Mouse (Mus musculus) layer of hippocampus, postnatal 36 days (tissue): ENCODE results near the gene Mapkapk3. TPM values are rescaled to one million over a fixed set of nuclear protein-coding genes. Genes with fewer than 3 reads are reported as not detected.

Experiments used
- DNase-seq, 2 experiments: peaks; one replicate each; pipeline ENCODE4 v3.0.0; 2022
- total RNA-seq, 2 experiments: library from RNA; stranded (reverse); gene quantifications; 2 replicates each; pipeline ENCODE4 v1.2.3; 2021

Mapkapk3 gene
- total RNA-seq, 2 experiments from 2014 or later = 1.6 to 2.9 TPM

DNA sequence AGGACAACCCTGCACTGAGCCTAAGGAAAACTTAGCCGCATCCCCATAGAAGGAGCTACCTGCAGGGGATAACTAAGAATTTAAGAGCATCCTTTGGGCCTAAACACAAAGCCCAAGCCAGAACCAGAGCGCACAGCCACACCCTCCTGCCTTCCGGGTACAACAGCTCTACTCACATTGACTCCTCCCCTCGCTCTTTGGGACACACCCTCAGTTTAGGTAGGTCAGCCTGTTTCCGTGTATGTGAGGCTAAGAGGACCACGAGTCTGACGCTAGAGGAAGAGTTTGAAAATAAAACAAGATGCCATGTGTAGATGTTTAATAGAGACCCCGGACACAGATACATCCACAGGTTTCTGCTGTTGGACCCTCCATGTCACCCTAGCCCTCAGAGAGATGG, 966 bp downstream of the Mapkapk3 start:
- no peak for DNase-seq

DNA sequence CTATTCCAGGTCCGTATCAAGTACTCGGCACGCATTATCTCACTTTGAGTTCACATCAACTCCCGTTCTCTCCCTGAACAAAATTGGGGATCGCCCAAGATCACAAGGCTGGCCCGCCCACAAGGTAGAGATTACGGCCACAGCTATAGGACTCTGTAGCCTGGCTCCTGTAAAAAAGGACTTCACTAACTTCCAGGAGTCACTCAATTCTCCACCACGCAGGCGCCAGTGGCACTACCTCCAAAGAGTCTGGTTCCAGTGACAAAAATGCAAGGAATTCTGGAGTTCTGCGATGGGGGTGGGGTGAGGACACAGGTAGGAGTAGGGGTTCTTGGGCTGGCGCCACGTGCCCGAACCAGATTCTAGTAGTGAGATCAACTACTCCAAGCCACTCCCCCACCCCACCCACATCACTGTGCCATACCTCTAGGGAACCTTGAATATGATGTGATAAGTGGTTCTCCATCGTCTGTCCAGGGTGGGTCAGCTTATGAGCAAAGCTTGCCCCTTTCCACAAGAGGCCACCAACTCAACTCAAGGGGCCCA, 1.5 kb downstream of the Mapkapk3 start:
- DNase-seq = no peak

DNA sequence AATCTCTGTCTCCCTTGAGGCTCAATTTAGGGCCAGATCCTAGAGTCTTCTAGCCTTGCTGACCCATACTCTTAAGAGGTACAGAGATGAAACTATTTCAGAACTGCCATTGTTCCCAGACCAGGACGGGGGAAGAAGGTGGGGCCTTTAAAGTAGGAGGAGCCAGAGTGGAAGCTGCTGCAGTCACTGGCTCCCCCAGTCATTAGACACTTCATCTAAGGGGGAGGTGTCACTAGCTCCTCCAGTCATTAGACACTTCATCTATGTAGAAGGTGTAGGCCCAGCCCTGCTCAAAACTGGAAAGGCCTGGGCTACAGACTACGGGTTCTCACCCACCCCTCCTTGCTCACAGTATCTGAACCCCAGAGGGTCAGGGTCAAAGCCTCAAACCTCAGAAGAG, 2.4 kb downstream of the Mapkapk3 start:
- DNase-seq = no peak

DNA sequence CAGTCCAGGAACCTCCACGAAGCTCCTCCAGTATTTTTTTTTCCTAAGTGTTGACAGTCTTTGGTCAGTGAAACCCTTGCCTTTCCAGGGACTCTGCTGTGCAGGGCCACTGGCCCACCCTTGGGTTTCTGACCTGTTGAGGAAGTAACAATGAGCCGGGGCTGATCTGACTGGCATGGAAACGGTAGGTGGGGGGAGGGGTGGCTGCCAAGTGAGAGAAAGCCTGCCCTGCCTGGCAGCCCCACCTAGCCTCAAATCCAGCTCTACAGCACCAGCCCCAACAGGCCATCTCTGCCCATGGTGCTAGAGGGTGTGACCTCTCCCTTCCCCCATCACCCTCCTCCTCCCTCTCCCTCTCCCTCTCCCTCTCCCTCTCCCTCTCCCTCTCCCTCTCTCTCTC, 4.7 kb downstream of the Mapkapk3 start:
- no peak for DNase-seq

DNA sequence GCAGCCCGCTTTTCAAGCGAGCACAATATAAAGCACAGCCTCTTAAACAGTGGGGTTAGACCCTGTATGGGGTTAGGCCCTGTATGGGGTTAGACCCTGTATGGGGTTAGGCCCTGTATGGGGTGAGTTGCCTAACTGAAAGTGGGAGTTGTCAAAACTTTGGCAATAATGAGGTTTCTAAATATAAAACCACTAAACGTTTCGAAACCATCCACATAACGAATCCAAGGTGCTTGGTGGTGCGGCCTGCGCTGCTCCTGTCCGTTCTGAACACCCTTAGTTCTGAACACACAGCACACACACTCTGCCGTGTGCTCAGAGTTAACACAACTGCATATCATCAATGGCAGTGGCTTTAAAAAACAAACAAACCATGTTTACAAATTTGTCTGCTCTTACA, 6.7 kb downstream of the Mapkapk3 start:
- DNase-seq = no peak

DNA sequence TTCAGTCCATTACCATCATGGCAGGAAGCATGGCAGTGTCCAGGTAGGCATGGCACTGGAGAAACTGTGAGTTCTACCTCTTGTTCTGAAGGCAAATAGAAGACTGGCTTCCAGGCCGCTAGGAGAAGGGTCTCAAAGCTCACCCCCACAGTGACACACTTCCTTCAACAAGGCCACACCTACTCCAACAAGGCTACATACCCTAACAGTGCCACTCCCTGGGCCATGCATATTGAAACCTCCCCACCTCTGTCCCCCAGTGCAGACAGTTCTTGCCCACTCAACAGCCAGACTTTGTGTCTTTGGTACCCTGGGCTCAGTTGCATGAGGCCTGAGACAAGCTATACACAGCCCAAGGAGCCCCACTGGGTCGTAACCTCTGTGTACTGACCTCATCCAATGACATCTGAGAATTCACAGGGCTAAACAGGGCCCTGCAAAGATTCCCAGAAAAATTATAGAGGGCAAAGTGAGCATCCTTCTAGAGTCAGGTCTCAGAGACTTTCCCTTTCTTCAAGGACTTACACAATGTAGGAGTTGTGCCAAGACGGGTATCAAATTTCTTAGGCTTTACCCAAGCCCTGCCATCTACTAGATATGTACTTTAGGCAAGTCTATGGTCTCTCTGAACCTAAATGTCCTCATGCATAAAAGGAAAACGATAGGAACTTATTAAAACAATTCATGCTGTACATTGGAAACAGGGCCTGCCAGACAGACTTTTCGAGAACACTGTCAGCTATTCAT, 8.3 kb downstream of the Mapkapk3 start:
- no peak for DNase-seq

DNA sequence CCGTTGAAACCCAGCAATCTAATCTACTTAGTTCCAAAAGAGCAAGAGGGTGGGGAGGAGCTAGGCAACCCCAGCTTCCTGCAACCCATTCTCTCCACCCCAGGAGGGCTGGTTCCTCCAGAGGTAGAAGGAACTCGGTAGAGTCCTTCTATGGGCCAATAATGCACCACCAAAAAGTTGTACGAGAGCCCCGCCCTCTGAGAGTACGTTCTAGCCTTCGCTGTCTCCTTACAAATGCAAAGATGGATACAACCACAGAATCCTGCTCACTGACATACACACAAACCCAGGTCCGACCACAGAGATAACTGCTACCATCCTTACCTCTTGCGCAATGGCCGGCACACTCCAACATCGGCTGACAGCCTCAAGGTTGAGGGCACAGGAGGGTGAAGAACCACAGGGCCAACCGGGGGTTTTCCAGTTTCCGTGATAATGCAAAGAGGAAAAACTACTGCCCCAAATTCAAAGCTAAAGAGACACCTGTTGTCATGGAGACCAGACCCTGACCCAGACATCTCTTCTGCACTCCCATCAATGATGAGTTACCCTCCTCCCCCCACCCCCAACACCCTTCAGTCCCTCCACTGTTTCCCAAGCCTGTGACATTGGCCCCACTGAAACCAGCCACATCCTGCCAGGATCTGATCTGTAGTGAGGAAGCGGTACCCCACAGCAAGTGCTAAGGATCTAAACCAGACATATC, 9.2 kb downstream of the Mapkapk3 start:
- DNase-seq = no peak

DNA sequence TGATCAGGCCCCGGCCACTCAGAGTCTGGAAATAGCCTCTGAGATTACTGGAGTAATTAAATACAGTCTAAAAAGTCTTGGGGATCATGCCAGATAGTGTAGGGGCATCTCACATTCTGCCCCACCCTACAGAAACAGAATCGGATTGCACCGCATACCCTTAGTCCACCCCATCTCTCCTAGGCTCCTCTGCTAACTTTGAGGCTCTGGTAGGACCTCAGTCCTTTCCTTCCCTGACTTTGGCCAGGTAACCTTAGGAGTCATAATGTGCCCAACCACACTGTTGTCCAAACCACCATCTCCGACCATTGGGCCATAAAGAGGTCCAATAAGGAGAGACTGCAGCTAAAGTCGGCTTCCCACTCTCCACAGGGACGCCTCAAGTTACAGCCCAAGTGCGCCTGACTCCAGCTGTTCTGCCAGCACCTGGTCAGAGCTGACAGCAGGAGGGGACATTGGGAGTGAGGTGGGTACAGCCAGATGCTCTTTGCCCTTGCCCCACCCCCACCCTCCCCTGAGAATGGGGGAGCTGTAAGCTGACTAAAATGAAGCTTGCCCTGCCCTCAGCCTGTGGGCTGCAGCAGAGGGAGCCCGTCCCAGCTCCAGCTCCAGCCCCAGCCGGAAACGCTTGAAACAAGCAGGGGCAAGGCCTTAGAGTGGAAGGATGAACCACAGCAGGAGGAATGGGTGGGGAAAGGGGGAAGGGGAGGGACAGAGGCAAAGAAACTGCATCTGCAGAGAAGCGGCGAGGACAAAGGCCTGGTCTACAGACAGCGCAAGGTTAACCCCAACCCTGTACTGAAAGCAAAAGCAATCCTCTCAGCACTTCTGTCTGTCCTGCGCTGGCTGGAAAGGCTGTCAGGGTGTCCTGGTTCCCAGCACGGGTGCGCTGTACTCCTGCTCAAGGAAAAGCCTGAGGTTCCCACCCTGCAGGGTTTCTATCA, 10.0 kb downstream of the Mapkapk3 start:
- DNase-seq = no peak

DNA sequence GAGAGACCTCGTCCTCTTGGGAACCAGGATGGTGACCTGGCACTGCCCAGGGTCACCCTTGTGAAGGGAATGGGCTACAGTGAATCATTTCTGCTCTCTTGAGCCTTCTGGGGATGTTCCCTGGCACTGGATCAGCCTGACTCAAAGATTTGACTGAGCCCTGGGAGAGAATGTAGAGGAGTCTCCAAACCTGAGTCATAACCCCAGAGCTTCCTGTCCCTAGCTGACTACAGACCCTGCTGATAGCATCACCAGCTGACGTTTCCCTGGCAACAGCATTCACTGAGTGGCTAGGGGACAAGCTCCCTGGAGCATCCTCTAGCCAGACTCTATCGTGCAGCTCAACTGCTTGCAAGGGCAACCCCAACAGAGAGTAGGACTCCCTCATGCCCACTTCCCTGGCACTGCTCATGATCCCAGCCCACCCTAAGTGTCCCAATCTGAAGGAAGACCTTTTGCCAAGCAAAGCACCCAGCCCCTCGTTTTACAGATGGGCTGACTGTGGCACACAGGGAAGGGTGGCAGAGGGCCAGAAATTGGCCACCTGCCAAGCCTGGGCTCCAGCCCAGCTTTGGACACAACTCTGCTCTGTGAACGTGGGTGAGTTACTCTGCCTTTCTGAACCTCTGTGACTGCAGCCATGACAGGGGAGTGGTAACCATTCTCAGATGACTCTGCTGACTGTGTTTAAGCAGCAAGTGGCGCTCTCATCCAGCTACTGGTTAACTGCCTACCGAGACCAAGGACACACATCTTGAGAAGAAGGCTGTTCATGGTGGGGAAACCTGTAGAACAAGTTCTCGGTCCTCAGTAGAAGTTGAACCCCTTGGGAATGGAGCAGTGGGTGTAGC, 10.9 kb downstream of the Mapkapk3 start:
- DNase-seq = peak in 1 of 2 experiments; percentile 48

DNA sequence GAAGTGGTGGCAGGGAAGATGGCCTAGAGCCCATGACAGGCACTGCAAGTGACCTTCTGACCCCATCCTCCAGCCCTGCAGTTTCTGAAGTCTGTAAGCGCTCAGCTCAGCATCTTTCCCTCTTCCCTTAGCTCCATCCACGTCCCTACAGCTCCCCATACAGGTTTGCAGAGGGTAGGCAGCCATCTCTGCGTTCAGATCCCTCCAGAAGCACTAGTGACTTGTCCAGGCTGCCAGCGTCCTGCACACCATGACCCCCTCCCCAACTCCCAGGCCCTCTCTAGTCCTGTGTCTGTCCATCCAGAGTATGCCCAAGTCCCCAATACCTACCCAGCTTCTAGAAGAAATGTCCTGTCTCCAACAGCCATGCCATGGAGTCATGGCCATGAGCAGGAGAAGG, 11.6 kb downstream of the Mapkapk3 start:
- peak in 1 of 2 experiments; percentile 31 for DNase-seq

DNA sequence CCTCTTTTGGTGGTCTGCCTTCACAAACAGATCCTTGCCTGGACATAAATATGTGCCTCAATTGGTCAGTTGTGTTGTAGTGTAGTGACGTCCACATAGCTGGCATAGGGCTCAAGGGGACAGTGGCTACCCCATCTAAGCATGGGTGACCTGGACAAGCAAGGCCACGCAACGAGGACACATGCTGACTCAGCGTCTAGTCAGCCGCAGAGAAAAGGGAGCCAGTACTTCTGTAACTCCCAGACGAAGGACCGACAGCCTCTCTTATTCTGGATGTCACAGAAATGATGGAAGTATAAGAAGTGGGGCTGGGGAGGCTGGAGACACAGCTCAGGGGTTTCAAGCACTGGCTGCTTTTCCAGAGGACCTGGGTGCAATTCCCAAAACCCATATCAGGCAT, 12.1 kb downstream of the Mapkapk3 start:
- no peak for DNase-seq

DNA sequence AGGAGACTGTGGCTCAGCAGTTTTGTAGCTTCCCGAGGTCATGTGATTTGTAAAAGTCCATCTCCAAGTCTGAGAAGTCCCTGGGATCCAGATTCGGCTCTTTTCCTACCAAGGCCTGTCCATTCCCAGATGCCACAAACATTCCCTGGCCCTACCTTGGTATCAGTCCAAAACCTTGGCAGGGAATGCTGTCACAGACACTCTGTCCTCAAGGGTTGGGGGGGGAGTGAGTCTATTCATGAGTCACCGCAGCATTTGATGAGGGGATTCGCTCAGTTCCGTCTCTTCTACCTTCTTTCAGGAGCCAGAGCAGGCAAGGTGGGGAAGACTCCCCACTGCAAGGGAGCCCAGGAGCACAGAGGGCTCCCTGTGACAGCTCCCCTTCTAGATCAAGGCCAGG, 14.0 kb downstream of the Mapkapk3 start:
- DNase-seq = no peak

DNA sequence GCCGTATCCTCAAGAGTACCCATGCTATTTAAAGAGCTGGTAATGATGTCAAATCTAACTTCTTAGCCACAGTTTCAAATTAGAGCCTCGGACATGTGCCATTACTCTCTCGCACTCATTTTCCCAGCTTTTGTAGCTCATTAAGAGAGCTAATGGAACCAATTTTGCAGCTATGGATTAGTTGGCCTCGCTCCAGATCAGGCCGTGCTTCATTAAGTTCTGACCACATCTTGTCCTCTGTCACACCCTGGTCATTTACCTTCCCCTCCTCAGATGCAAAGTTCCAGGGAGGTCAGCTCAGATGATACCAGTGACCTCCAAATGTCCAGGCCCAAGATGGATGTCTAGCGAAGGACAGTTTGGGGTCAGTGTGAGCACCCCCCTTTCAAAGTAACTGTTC, 14.9 kb downstream of the Mapkapk3 start:
- DNase-seq = no peak

DNA sequence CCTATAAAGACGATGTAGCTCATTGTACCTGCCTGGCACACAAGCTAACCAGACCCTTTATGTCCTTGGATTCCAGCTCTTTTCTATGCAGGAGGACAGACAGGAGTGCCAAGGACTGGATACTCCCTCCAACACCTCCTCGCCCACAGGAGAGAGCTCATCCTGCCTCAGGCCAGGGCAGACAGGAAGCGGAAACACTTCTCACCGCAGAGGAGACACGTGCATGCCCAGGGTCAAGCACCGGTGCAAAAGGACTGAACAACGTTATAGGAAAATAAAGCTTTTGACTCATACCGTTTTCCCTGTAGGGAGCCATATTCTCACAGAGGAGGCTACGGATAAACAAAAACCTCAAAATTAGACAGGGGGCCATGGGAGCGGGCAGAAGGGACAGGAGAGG, 16.5 kb downstream of the Mapkapk3 start:
- no peak for DNase-seq

DNA sequence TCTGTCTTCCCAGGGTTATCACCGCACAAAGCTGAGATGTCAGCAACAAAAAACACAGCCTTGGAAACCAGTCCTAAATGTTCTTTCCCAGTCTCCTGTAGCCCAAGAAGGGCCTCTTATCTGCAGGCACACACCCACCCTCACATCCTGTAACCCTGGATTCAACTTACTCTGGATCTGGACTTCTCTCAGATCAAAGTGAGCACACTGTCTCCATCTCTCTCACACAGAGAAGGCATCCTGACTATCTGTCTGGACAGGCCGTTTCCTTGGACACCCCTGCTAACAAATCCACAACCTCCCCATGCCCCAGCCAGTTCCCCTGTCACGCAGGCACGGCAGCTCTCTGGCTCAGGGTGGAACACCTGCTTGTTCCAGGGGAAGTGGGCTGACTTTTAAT, 17.4 kb downstream of the Mapkapk3 start:
- DNase-seq = no peak

DNA sequence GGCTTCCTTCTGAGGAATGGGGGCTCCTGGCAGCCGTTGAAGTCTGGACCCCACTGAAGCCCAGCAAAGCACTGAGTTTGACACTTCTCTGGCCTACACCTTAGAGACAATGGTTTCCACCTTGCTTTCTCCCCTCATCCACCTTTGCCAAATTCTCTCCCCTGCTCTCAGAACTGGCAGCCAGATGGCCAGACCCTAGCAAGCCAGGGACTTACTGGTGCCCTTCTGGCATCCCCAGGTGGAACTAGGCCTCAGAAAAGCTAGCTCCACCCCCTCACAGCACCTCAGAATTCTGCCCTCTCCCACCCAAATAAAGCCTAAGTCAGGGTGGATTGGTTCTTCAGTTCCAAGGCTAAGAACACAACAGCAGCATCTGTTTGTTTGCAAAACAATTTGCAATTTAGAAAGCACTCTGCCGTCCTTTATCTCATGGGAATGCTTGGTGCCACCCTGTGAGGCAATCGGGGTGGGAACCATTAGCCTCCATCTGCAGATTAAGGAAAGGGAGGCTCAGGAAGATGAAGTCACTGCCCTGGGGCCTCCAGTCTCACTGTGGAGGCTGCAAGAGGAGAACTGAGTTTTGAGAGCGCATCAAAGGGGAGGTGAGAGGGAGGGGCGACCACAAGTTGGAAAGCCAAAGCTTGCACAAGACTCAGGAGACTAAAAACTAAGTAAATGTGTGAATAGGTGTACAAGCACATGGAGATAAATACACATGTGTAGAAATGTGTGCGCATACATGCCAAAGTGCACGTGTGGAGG, 18.3 kb downstream of the Mapkapk3 start:
- no peak for DNase-seq

DNA sequence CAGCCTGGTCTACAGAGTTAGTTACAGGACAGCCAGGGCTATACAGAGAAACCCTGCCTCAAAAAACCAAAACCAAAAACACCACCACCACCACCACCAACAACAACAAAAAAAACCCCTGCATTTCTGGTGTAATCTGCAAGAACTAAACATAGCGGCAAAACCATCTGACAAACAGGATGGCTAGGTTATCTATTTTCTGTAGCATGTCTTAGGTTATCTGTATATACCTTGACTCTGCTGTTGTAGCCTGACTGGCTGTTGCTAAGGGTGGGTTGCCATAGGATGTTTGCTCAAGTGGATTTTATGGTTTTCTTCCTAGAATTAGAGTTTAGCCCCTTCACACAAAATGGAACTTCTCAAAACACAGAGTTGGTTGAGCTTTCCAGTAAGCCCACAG, 19.9 kb downstream of the Mapkapk3 start:
- DNase-seq = no peak

DNA sequence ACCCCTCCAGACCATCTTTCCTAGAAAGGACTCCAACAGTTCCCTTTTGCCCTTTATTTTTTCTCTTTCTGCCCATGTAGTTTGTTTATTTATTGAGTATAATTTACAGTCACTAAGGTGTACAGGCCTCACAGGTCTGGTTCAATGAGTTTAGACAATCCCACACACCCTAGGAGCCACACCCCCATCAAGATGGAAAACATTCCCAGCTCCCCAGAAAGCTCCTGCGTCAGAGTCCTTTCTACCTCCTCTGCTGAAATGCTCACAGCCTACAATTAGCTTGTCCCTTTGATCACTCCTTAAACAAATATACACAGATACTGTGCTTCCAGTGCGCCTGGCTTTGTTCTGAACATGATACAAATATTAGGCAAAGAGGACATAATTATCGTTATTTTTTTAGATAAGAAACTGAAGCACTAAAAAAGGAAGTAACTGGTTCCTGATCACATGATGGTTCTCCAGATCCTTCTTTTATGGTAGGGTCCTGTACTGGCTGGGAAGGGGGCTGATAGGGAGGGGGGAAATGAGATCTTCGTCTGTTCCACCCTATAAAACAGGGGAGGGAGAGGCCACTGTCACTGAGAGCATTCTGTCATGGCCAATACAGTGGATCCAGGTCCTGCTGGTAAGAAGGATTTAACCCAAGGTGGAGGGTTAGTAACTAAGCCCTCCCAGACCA, 21.8 kb downstream of the Mapkapk3 start:
- no peak for DNase-seq

DNA sequence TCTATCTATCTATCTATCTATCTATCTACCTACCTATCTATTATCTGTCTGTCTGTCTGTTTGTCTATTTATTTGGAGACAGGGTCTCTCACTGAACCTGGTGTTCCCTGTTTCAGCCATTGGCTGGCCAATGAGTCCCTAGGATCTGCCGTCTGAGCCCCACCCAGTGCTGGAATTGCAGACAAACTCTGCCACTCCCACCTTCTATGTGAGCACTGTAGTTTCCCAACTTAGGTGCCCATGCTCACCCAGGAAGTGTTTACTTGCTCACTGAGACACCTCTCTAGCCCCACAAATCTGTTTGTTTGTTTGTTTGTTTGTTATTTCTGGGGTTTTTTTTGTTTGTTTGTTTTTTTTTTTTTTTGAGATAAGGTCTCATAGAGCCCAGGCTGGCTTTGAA, 22.6 kb downstream of the Mapkapk3 start:
- no peak for DNase-seq

DNA sequence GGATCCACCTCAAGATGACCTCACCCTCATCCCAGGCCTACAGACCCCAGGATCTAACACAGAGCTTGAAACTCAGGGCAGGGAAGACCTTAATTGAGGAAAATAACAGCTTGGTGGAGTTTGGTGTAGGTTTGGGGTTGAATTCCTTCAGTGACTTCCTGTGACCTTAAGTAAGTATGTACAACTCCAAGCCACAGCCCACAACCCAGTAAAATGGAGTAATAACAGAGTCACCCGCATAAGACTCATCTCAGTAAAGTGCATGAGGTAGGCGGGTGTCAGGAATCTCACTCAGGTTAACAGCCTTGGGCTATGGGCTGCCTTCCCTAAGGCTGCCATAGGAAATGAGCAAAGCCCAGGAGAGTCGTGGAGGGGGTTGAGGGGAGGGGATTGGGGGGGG, 24.9 kb downstream of the Mapkapk3 start:
- no peak for DNase-seq
